1 mouse cellular context compared by ENCODE assay signal in genomic region chr5:122175961-122176360, GRCm38 (mm10).
TF ChIP-seq lines count a peak whose summit lies in the region.

No protein-coding gene starts in this region.

TF ChIP-seq in MEL, 35 proteins besides CTCF, POLR2A, EP300 and RAD21 (continued from another document):
- TF ChIP-seq NELFE (IDR thresholded peaks at IDR 0.05; ENCODE audit: low read depth, low read length) = no peak
- 0 out of 2 replicates have a peak, but pooled peaks have one; percentile 3 for TF ChIP-seq POLR2AphosphoS2 (IDR thresholded peaks at IDR 0.05; ENCODE audit: low read length)
- no peak for TF ChIP-seq ETS1 (IDR thresholded peaks at IDR 0.05; ENCODE audit: low read depth, low read length)
- no peak for TF ChIP-seq ELF1 (IDR thresholded peaks at IDR 0.05; ENCODE audit: low read depth, low read length)
- TF ChIP-seq SIN3A (IDR thresholded peaks at IDR 0.05; ENCODE audit: low read length) = no peak
- TF ChIP-seq TBP (IDR thresholded peaks at IDR 0.05; ENCODE audit: low read depth, low read length) = no peak
- no peak for TF ChIP-seq USF2 (IDR thresholded peaks at IDR 0.05; ENCODE audit: borderline replicate concordance in 1 of 2, insufficient read depth in 1 of 2, low read depth in 1 of 2, low read length in 2 of 2)
- no peak for TF ChIP-seq MAZ (IDR thresholded peaks at IDR 0.05; ENCODE audit: low read depth, low read length)
- no peak for TF ChIP-seq RCOR1 (IDR thresholded peaks at IDR 0.05; ENCODE audit: low read depth, low read length)
- peak; percentile 72 for TF ChIP-seq ZNF384 (IDR thresholded peaks at IDR 0.05; ENCODE audit: low read depth, low read length)
- TF ChIP-seq MYC (IDR thresholded peaks at IDR 0.05; ENCODE audit: low read depth, low read length) = no peak
TF ChIP-seq in MEL: peak in this region for 2.
